Mouse (Mus musculus) erythroblast, embryonic 14.5 days (primary cell): ENCODE results near the gene Fam213a. TPM values are rescaled to one million over a fixed set of nuclear protein-coding genes. Genes with fewer than 3 reads are reported as not detected.
"Not testable (repeated sequence)": the region's sequence is repeated elsewhere in the genome, so short reads cannot be mapped to it uniquely, and the experiment has no call there.

Experiments
- H3K27me3 ChIP-seq: 2 replicates; pipeline ENCODE4 v1.6.1; 2012; ENCODE audit warnings: inconsistent platforms; ENCODE audit not compliant: control insufficient read depth
- H3K36me3 ChIP-seq: 2 replicates; pipeline ENCODE4 v1.6.1; 2012; ENCODE audit warnings: mild to moderate bottlenecking, inconsistent platforms; ENCODE audit not compliant: control insufficient read depth
- H3K4me1 ChIP-seq: 2 replicates; pipeline ENCODE4 v1.6.1; 2012; ENCODE audit warnings: inconsistent platforms; ENCODE audit not compliant: control insufficient read depth
- H3K4me3 ChIP-seq: replicated peaks from 2 replicates; pipeline ENCODE3; 2012; ENCODE audit warnings: moderate library complexity, mild to moderate bottlenecking, inconsistent platforms
- H3K9me3 ChIP-seq: 2 replicates; pipeline ENCODE4 v1.6.1; 2012; ENCODE audit warnings: low read length, inconsistent platforms, mixed read lengths; ENCODE audit not compliant: control insufficient read depth
- GATA1 ChIP-seq: IDR thresholded peaks from 2 replicates; pipeline ENCODE4 v1.6.1; 2012; ENCODE audit warnings: low read length, inconsistent platforms, mixed read lengths
- TAL1 ChIP-seq: IDR thresholded peaks from 3 replicates; pipeline ENCODE4 v1.6.1; 2012; ENCODE audit warnings: low read length, inconsistent platforms, mixed read lengths
- polyA plus RNA-seq: library from polyadenylated mRNA; stranded (reverse); fragments of >175 nt; gene quantifications from 2 replicates; pipeline ENCODE4 v1.2.3, GENCODE M21; 2012

The Fam213a gene
- 8.5 and 12.2 TPM in 2 replicates for polyA plus RNA-seq

- peak within 1 kb of the TSS; percentile 69 for H3K4me3 ChIP-seq
- H3K4me1 ChIP-seq: peaks cover 64% of the 10 kb centered on the region
- H3K9me3 ChIP-seq: no peaks in the 10 kb centered on the region
- H3K36me3 ChIP-seq: peaks cover 8% of the 10 kb centered on the region
- peaks cover 36% of the 10 kb centered on the region for H3K27me3 ChIP-seq
- TF ChIP-seq GATA1: no peak
- TF ChIP-seq TAL1: no peak
Observed at GRCm38 (mm10) chr14:41013630-41014613, at the start of gene Fam213a. Gene Fam213a (minus strand): TSS chr14:41013788.

GRCm38 (mm10) chr14:41053190-41053589 is 39.6 kb upstream of the Fam213a start:
- not testable (repeated sequence) for H3K4me3 ChIP-seq, H3K9me3 ChIP-seq, H3K36me3 ChIP-seq, H3K27me3 ChIP-seq, H3K4me1 ChIP-seq

GRCm38 (mm10) chr14:41052481-41052880 is 38.9 kb upstream of the Fam213a start:
- Histone ChIP-seq H3K4me3 (no peak overlapping the region), H3K36me3 (no peaks in the 10 kb centered on the region), H3K4me1 (peaks cover 2% of the 10 kb centered on the region; the same call in 1 of the 2 replicates), H3K27me3 (no peaks in the 10 kb centered on the region), H3K9me3 (no peaks in the 10 kb centered on the region)
- TF ChIP-seq TAL1 (no peak), GATA1 (no peak)

GRCm38 (mm10) chr14:41050471-41050870 is 36.9 kb upstream of the Fam213a start:
- H3K9me3 ChIP-seq: no peaks in the 10 kb centered on the region
- H3K36me3 ChIP-seq: no peaks in the 10 kb centered on the region
- no peaks in the 10 kb centered on the region for H3K27me3 ChIP-seq
- H3K4me1 ChIP-seq: peaks cover 2% of the 10 kb centered on the region; the same call in 1 of the 2 replicates
- TF ChIP-seq GATA1 (no peak), TAL1 (no peak)
- no peak overlapping the region for H3K4me3 ChIP-seq

GRCm38 (mm10) chr14:41047402-41047801 is 33.8 kb upstream of the Fam213a start:
- no peaks in the 10 kb centered on the region for H3K36me3 ChIP-seq
- H3K4me3 ChIP-seq: no peak overlapping the region
- no peaks in the 10 kb centered on the region for H3K27me3 ChIP-seq
- peaks cover 2% of the 10 kb centered on the region; the same call in 1 of the 2 replicates for H3K4me1 ChIP-seq
- no peak for TF ChIP-seq GATA1
- no peak for TF ChIP-seq TAL1
- H3K9me3 ChIP-seq: no peaks in the 10 kb centered on the region

- TF ChIP-seq TAL1 (no peak), GATA1 (no peak)
- H3K27me3 ChIP-seq: peaks cover 2% of the 10 kb centered on the region; the same call in 1 of the 2 replicates
- no peaks in the 10 kb centered on the region for H3K9me3 ChIP-seq
- no peak overlapping the region for H3K4me3 ChIP-seq
- peaks cover 2% of the 10 kb centered on the region; the same call in 1 of the 2 replicates for H3K4me1 ChIP-seq
- no peaks in the 10 kb centered on the region for H3K36me3 ChIP-seq
Observed at GRCm38 (mm10) chr14:41035146-41035798, 21.7 kb upstream of the Fam213a start.

GRCm38 (mm10) chr14:41033135-41034110 is 19.8 kb upstream of the Fam213a start:
- TF ChIP-seq GATA1: no peak
- TF ChIP-seq TAL1: no peak
- H3K36me3 ChIP-seq: no peaks in the 10 kb centered on the region
- peaks cover 2% of the 10 kb centered on the region; the same call in 1 of the 2 replicates for H3K27me3 ChIP-seq
- H3K4me1 ChIP-seq: peaks cover 2% of the 10 kb centered on the region; the same call in 1 of the 2 replicates
- no peaks in the 10 kb centered on the region for H3K9me3 ChIP-seq
- no peak overlapping the region for H3K4me3 ChIP-seq

- H3K4me3 ChIP-seq: no peak overlapping the region
- no peaks in the 10 kb centered on the region for H3K9me3 ChIP-seq
- H3K36me3 ChIP-seq: no peaks in the 10 kb centered on the region
- TF ChIP-seq GATA1: no peak
- no peak for TF ChIP-seq TAL1
- H3K4me1 ChIP-seq: peaks cover 16% of the 10 kb centered on the region
- H3K27me3 ChIP-seq: no peaks in the 10 kb centered on the region; the same call in 1 of the 2 replicates
Observed at GRCm38 (mm10) chr14:41030989-41031513, 17.5 kb upstream of the Fam213a start.
